Mouse (Mus musculus): ENCODE measurements around the gene Dgcr2.

GRCm38 (mm10) chr16:17865293-17865692 lies 33.1 kb downstream of the Dgcr2 start:
- TF ChIP-seq CTCF (IDR thresholded peaks at IDR 0.05; ENCODE audit: low read depth) (no peak), EP300 (IDR thresholded peaks at IDR 0.05; ENCODE audit: low read depth) (no peak)

Measured in heart, postnatal 0 days (tissue).